Mouse (Mus musculus) c-Kit-negative CD71-positive TER-119-positive erythroid progenitor cells, embryonic 14.5 days (primary cell): ENCODE results near the gene Tmem62.
"Not testable (repeated sequence)": the region's sequence is repeated elsewhere in the genome, so short reads cannot be mapped to it uniquely, and the experiment has no call there.

Experiments used
- DNase-seq: peaks from one replicate; pipeline ENCODE4 v3.0.0-alpha.2; 2013; ENCODE audit warnings: low read depth, low spot score

Gene Tmem62

DNA sequence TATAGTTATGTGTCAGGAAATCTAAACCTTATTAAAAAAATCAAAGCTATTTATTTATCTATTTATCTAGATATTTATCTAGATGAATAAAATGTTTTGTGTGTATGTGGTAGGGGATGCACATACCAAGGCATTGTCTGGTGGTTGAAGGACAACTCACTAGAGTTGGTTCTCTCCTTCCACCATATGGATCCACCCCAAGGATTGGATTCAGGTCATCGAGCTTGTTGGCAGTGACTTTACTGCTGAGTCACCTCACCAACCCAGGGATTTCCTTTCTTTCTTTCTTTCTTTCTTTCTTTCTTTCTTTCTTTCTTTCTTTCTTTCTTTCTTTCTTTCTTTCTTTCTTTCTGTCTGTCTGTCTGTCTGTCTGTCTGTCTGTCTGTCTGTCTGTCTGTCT lies 19.8 kb downstream of the Tmem62 start:
- DNase-seq, result not testable (repeated sequence)

DNA sequence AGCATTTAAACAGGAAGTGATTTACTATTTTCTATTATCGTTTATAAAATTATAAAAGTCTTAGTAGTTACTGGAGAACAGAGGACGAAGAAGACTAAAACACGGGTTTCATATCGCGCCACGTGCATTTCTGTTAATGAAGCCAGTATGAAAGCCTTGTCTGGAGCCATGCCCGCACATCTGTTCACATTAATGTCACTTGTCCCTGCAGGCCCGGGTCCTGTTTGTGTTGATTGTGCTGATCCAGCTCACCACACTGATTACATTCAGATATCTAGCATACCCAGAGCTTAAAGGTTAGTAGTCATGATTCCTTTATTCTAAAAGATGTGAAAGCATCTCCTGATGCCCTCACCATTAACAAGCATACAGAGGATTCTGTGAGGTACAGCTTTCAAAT lies 22.0 kb downstream of the Tmem62 start:
- no peak for DNase-seq

DNA sequence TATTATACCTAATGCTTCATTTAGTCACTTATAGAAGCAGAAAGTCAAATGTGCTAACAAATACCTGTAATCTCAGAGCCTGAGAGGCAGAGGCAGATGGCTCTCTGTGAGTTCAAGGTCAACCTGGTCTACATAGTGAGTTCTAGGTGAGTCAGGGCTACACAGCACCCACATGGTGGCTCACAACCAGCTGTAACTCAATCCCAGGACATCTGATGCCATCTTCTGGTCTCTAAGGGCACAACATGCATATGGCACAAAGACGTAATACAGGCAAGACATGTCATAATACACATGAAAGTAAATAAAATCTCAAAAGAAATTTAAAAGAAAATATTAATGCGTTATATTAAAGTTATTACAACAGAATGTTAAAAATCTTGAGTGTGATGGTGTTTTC lies 26.8 kb downstream of the Tmem62 start:
- DNase-seq, result no peak

DNA sequence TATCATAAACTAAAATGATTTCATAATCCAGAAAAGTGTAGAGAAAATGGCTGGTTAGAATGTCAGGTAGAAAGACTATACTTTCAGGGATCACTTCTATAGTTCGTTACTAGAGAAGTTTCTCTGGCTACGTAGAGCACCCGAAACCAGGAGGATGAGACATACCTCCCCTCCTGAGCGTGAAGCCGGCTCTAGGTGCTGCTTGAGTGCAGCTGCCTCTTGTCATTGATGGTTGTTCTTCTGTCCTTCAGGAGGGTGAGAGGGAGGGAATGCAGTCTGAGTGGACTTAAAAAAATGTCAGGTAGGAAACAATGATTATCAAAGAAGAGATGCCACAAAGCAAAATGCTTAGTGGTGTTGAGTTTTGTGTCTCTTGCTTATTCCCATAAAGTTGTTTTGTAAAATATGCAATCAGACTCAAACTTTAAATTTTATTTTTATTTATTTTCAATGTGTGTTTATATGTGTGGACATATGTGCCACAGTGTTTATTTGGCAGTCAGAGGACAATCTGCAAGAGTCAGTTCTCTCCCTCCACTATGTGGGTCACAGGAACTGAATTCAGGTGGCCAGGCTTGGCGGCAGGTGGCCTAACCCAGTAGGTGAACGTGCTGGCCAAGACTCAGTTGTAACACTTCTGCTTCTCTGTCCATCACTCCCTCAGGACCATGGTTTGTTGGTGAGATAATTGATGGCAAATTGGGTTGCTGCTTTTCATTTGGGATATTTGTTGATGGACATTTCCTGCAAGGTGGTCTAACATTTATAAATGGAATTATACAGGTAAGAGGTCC lies 27.4 kb downstream of the Tmem62 start:
- DNase-seq, result no peak

DNA sequence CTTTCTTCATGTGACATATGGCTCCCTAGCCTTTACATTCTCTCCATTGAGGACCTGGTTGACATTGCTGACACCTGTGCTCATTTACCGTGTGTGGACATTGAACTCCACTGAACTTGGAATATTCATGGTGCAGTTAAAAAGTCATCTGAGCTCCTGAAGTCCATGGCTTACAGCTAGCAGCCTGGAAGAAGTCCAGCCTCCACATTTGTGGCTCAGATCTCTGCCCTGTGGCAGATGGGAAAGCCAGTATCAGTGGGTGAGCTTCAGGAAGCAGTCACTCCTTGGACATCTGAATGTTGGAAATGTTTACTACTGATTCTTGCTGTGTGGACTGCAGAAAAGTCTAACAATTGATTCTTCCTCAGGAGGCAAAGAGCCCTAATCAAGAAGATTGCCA lies 30.2 kb downstream of the Tmem62 start:
- no peak for DNase-seq

DNA sequence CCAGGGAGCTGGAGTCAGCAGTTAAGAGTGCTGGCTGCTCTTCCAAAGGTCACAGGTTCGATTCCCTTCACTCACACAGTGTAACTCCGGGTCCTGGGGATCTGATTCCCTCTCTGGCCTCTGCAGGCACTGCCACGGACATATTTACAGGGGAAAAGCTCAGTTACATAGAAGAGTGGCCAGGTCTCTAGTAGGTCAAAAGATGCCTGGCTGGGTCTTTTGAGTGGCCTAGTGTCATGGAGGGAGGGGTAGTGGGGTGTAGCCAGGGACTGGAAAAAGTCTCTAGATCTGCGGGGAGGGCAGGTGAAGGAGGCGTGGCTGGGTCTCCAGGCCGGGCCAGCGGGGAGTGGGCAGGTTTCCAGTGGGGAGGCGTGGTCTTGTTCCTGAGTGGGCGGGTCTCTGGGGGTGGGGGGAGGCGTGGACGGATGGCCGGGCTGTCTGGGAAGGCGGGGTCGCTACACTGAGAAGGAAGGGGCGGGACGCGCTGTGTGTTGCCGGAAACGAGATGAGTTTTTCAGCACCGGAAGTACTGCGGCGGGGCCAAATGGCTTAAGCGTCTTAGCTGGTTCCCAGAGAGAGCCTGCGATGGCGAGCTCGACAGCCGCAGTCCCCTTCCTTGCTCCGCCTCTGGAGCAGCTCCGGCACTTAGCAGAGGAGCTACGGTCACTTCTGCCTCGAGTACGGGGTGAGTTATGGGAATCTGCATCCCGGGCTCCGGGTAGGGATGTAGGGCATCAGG lies 31.3 kb downstream of the Tmem62 start, which contains the start of gene Ccndbp1:
Ccndbp1 (plus strand) TSS at position 479 of the 739 bp plus-strand sequence.
- DNase-seq, result peak; percentile 81

DNA sequence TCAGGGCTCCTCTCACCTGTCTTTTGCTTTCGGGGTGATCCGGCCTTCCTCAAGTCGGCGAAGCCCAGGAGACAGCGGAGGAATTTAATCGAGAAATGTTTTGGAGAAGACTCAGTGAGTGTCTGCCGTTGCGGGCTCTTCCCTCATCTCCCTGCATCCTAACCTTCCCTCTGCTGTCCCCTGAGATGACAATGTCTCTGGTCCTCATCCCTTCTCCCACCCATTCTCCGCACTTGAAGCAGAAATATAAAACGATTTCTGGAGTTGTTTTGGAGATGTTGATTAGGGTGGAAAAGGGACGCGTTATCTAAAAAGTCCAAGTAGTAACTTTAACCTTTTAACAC lies 31.8 kb downstream of the Tmem62 start:
- no peak for DNase-seq

DNA sequence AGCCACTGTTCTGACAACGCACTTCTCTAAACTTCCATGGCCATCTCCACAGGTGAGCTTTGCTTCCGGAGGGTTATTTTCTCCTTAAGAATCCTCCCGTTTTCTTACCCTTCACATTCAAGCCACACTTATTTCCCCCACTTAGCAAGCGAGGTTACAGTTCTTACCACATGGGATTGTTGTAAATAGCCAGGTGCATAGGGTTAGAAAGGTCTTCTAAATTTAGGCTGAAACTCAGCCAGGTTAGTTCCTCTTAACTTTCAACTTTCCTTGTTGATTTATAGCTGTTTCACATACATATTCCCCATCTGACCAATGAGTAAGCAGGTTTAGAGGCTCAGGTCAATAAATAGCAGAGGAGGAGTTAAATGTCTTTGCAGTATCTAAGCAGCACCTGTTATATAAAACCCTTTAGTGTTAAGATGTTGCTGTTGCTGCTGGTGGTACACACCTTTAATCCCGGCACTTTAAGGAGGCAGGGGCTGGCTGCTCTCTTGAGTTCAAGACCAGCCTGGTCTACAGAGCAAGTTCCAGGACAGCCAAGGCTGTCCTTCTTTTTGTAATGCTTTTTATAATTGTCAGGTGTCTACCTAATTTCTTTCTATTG lies 32.4 kb downstream of the Tmem62 start:
- no peak for DNase-seq

DNA sequence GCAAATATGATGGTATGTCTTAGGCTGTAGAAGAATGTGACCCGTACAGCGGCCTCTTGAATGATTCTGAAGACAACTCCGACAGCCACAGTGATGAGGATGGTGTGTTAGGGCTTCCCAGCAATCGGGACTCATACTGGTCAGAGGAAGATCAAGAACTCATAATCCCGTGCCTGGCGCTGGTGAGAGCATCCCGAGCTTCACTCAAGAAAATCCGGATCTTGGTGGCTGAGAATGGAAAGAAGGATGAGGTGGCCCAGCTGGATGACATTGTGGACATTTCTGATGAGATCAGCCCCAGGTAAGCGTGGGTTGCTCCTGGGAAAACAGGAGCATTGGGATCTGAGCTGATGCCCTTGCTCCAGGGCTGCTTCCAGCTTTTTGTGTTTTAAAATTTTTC lies 35.9 kb downstream of the Tmem62 start:
- DNase-seq, result no peak

DNA sequence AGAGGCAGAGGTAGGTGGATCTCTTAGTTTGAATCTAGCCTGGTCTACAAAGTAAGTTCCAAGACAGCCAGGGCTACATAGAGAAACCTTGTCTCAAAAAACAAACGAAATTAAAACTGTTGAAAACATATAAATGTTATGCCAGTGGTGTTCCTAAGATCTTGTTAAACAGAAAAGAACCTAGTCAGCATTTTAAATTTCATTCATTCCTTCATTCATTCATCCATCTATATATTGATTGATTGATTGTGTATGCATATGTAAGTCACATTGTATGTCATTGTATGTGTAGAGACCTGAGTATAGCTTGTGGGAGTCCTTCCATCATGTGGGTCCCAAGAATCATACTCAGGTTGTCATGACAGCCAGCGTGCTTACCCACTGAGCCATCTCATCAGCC lies 38.7 kb downstream of the Tmem62 start:
- DNase-seq, result no peak

DNA sequence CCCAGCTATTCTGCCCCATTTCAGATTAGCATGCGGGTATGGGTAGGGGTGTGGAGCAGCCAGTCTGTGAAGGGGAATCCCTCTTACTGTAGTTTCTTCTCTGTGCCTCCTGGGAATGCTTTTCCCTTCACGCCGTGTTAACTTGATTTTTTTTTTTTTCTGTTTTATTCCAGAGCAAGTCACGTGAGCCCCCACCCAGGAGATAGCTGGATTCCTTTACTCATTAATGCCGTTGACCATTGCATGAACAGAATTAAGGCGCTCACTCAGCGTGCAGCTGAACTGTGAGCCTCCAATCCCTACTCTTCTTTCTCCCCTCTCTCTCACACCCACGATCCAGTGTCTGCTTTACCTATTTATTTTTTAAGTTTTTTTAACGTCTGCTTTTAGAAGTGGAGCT lies 39.4 kb downstream of the Tmem62 start:
- DNase-seq, result no peak

DNA sequence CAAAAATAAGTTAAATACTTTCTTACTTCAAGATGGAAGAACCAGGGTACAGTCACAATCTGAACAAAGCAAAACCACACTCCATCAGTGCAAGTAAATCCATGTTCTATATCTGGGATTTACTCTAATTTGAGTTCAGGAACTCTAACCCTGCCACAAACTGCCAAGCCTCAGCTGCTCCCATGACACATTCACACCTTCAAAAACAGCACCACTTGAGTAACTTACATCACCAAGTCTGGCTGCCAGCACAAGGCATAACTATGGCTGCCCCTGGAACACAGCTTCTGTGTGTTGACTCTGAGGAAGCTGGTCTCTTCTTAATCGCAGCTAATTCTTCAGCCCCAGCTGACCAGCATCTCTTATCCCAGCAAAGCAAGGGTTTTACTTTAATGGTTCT lies 40.3 kb downstream of the Tmem62 start:
- no peak for DNase-seq

DNA sequence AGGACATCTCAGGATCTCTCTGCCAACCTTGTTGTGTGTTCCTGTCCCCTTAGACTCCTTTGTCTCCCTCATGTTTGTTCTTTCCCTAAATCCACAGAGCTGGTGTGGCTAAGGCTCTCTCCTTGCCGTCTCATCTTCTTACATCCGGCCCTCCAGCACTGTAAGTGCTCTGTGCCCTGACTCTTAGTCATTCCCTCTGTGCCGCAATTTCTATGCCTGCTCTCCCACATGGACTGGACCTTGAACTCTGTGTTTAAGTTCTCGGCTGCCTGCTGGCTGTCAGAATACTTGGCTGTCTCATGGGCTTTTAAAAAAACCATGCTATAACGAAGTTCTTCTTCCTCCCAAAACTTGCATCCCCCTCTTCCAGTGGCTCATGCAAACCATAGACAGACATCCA lies 46.1 kb downstream of the Tmem62 start:
- DNase-seq, result no peak

DNA sequence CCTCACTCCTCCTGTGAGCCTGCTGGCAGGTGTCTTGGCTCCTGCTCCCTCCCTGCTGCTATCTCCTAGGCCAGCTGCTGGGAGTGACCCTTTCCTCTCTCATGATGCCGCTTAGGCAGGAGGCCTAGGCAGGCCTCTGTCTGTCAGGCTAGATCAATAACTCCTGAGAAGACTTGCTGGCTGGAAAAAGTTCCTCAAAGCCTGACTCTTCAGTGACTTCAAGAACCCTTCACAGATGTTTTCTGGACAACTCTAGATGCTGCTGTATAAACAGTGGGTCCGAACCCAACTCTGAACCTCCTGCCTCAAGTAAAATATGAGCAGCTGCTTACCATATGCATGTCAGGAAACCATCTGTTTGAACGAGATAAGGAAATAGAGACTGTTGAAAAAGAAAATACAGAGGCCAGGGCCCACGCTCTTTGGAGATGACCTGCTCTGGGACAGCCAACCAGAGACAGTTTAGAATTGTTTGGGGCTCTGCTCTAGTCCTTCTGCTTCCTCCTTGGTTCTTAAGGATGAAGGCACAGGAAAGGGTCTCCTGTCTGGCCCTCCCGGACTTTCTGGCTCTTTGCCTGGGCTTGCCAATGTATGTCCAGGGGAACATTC lies 60.0 kb downstream of the Tmem62 start, which contains the start of gene Epb42:
Epb42 (minus strand) TSS at position 340 of the 609 bp plus-strand sequence.
- peak; percentile 92 for DNase-seq

DNA sequence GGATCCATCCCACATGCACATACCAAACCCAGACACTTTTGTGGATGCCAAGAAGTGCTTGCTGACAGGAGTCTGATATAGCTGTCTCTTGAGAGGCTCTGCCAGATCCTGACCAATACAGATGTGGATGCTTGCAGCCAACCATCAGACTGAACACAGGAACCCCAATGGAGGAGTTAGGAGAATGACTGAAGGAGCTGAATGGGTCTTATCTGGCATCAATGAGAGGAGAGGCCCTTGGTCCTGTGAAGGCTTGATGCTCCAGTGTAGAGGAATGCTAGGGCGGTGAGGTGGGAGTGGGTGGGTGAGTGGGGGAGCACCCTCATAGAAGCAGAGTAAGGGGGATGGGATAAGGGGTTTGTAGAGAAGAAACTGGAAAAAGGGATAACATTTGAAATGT lies 62.0 kb downstream of the Tmem62 start:
- not testable (repeated sequence) for DNase-seq

DNA sequence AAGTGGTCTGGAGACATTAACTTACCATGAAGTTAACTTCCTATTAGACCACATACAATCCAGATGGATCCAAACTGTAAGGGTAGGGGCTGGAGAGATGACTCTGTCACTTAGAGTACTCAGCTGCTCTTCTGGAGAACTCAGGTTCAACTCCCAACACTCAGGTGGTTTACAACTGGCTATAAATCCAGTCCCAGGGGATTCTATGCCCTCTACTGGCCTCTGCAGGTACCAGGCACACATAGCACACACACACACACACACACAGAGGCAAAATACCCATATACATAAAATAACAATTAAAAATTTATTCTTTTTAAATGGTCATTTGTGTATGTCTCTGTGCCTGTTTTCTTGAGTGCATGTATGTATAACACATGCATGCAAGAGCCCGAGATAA lies 62.6 kb downstream of the Tmem62 start:
- DNase-seq, result no peak

DNA sequence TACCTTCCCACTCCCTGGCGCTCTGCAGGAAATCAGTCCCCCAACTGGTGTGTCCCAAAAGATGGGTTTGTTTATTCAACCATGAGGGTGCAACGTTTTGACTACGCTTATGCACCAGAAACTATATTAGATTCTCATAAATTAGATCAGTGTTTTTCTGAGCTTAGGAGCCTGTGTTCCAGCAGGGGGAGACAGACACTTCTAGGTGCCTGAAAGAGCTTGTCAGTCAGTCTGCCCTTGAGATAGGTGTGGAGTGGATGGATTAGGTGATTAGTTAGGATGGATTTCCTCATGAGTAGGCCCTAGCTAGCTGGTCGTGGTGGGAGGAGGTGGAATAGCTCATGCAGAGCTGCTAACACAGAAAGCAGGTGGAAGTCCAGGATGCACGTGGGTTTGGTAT lies 64.3 kb downstream of the Tmem62 start:
- no peak for DNase-seq

DNA sequence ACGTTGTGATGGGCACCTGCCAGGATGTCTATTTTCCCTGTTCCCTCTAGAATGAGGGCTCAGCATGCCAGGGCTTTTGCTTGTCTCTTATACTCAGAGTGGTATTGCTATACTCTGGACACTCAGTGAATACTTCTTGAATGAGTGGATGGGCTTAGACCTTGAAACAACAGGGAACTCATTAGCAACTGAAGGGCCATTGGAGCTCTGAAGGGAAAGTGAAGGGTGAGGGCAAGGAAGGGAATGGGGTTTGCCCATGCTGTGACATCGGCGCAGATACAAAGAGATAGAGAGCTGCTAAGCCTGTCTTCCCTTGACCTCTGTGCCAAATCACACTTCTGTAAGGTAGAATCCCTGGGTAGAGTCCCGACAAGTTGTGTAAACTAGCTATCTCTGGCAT lies 68.8 kb downstream of the Tmem62 start:
- DNase-seq, result no peak

DNA sequence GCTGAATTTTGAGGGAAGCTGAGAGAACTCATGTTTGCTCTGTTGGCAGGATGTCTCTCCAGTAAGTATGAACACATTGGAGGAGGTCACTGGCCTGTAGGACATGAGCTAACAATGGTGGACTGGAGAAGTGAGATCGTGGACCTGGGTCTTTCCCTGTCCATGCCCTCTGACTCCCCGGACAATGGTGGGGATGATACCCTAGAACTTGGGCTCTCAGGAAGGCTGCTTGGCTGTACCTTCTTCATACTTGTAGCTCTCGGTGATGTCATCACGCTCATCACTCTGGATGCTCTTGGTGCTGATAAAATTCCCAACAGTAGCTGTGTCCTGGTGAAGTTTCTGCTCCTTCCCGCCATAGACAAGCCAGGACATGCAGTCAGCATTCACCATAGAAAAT lies 75.4 kb downstream of the Tmem62 start:
- DNase-seq, result no peak

DNA sequence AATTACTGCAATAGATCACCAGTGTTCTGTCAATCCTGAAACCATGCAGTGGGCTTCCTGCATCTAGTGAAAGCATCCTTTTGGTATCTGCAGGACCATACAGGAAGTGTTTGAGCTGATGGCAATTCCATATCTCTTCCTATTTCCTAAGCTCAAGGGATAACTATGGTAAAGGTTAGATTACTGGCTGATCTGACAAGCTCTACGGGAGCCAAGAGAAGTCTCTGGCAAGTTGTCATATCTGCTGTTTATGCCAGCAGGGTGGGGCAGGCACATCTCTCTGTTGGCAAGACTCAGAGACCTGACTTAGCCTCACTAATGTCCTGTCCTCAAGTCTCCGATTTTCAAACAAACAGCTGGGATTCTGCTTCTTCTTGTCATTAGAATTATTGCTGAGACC lies 77.2 kb downstream of the Tmem62 start:
- DNase-seq, result peak; percentile 30

DNA sequence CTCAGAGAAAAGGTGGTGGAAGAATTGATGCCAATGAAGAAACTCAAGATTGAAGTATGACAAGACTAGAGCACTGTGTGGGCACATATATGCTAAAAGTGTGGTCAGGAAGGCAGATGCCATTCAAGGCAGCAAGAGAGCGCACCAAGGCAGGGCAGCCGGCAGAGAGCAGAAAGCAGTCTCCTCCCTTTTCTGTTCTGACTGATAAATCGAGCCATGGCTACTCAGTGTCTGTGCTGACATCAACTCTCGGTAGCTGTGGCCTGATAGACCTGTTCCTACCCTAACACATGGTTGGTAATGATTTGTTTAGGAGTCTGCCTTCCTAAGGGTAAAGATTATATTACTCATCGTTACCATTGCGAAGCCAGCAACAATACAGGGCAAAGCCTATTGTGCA lies 79.1 kb downstream of the Tmem62 start:
- DNase-seq, result peak; percentile 45
